Mouse (Mus musculus): ENCODE measurements around the gene Olfr1532-ps1. TPM values are rescaled to one million over a fixed set of nuclear protein-coding genes. Genes with fewer than 3 reads are reported as not detected.
"Not testable (repeated sequence)": the region's sequence is repeated elsewhere in the genome, so short reads cannot be mapped to it uniquely, and the experiment has no call there.

Olfr1532-ps1 gene
- polyA plus RNA-seq (2012; rRNA removed): not detected in 2 replicates

DNA sequence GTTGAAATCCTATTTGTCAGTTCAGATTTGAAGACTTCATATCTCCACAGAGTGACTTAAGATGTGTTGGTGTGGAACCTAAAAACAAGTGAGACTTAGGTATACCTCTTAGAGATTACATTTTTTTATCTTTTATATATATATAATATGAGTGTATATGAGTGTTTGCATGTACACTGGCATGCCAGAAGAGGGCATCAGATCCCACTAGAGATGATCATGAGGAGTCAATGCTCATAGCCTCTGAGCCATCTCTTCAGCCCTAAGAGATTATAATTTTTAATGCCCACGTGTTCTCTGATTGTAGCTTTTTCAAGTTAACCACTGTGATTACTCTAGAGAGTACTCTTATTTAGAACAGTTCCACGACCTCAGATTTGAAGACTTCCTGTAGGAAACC lies at the start of gene Olfr1532-ps1:
Gene Olfr1532-ps1 (plus strand): TSS at position 326 of the 400 bp plus-strand sequence.
- Histone ChIP-seq H3K4me3 (ENCODE audit: extremely low read depth, insufficient read depth, insufficient read length) (no peak within 1 kb of the TSS), H3K27me3 (ENCODE audit: control insufficient read depth, insufficient read depth, low read length) (no peaks in the 10 kb centered on the region), H3K27ac (ENCODE audit: insufficient read depth, low read length) (no peak within 1 kb of the TSS), H3K4me1 (ENCODE audit: control insufficient read depth, insufficient read depth, insufficient read length) (no peaks in the 10 kb centered on the region; the same call in 1 of the 2 replicates), H3K36me3 (ENCODE audit: control insufficient read depth, insufficient read depth, low read length) (no peaks in the 10 kb centered on the region)
- TF ChIP-seq POLR2A (IDR thresholded peaks at IDR 0.05; ENCODE audit: low read depth, low read length): no peak
- no peak for TF ChIP-seq CTCF (IDR thresholded peaks at IDR 0.05; ENCODE audit: extremely low read depth, insufficient read depth, insufficient read length, insufficient replicate concordance)
- DNase-seq (ENCODE audit: low read depth in 1 of 2, low spot score in 2 of 2): no peak
- 34% methylated on average over 2 of the region's 2 CpGs for WGBS

DNA sequence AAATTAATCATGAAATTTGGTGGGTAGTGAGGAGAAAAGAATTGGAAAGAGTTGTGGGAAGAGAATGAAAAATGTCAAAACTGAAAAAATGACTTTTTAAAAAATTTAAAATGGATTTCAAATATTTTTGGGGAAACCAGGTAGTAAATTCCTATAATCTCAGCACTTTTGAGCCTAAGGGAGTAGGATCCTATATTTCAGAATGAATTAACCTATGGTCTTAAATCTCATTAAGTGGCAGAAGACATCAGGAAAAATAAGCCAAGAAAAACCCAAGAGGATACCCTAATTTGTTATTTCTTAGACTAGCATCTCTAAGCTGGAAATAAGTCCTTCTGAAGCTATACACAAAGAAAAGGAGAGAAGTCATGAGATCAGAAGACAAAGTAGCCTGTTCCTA lies 44.9 kb upstream of the Olfr1532-ps1 start, which contains the start of gene Olfr704:
Gene Olfr704 (plus strand): TSS at position 301 of the 400 bp plus-strand sequence.
- TF ChIP-seq CTCF (IDR thresholded peaks at IDR 0.05; ENCODE audit: extremely low read depth, insufficient read depth, insufficient read length, insufficient replicate concordance): no peak
- TF ChIP-seq POLR2A (IDR thresholded peaks at IDR 0.05; ENCODE audit: low read depth, low read length): no peak
- H3K36me3 ChIP-seq (ENCODE audit: control insufficient read depth, insufficient read depth, low read length): no peaks in the 10 kb centered on the region
- DNase-seq (ENCODE audit: low read depth in 1 of 2, low spot score in 2 of 2): no peak
- H3K27ac ChIP-seq (ENCODE audit: insufficient read depth, low read length): no peak within 1 kb of the TSS
- no peak within 1 kb of the TSS for H3K4me3 ChIP-seq (ENCODE audit: extremely low read depth, insufficient read depth, insufficient read length)
- no peaks in the 10 kb centered on the region for H3K27me3 ChIP-seq (ENCODE audit: control insufficient read depth, insufficient read depth, low read length)
- H3K4me1 ChIP-seq (ENCODE audit: control insufficient read depth, insufficient read depth, insufficient read length): no peaks in the 10 kb centered on the region

DNA sequence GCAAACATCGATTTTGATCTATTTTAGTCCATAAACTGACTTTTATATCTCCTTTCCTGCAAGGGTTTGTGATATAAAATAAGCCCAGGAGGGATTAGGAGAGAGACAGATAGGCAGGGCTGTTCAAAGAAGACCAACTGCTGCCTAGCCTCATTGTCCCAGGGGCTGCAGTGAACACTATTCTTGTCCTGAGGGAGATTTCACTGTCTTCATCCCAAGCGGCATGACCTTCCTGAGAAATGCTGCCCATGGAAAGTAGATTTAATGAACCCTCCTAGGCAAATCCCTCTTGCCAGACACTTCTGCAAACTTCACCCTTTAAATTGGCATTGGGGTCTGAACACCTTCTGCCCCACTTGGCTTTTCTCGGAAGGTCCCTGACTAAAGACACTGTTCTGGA lies 31.0 kb upstream of the Olfr1532-ps1 start, which contains the start of gene Olfr705:
Gene Olfr705 (minus strand): TSS at position 101 of the 400 bp plus-strand sequence.
- H3K27ac ChIP-seq (ENCODE audit: insufficient read depth, low read length): no peak within 1 kb of the TSS
- DNase-seq (ENCODE audit: low read depth in 1 of 2, low spot score in 2 of 2): no peak
- no peaks in the 10 kb centered on the region for H3K4me1 ChIP-seq (ENCODE audit: control insufficient read depth, insufficient read depth, insufficient read length)
- H3K27me3 ChIP-seq (ENCODE audit: control insufficient read depth, insufficient read depth, low read length): no peaks in the 10 kb centered on the region
- TF ChIP-seq CTCF (IDR thresholded peaks at IDR 0.05; ENCODE audit: extremely low read depth, insufficient read depth, insufficient read length, insufficient replicate concordance) (no peak), POLR2A (IDR thresholded peaks at IDR 0.05; ENCODE audit: low read depth, low read length) (no peak)
- H3K4me3 ChIP-seq (ENCODE audit: extremely low read depth, insufficient read depth, insufficient read length): no peak within 1 kb of the TSS
- 89% methylated on average over 3 of the region's 3 CpGs for WGBS
- no peaks in the 10 kb centered on the region for H3K36me3 ChIP-seq (ENCODE audit: control insufficient read depth, insufficient read depth, low read length)

DNA sequence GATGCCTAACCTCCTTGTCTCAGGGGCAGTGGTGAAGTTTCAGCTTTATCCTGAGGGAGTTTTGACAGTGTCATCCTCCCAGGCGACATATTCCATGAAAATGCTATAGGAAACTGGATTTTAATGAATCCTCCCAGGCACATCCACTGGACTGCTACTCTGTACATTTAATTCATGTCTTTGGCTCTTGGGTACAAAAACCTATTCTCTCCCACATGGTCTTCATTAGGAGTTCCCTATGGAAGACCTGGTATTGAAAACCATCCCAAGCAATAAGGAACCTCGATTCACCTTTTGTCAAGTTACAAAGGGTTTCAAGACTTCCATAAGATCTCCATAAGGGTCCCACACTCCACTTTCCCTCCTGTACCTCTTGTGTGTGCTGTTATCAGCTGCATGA lies 19.7 kb upstream of the Olfr1532-ps1 start, which contains the start of gene Olfr706:
Gene Olfr706 (minus strand): TSS at position 101 of the 400 bp plus-strand sequence.
- 83% methylated on average over 2 of the region's 2 CpGs for WGBS
- no peak for TF ChIP-seq POLR2A (IDR thresholded peaks at IDR 0.05; ENCODE audit: low read depth, low read length)
- TF ChIP-seq CTCF (IDR thresholded peaks at IDR 0.05; ENCODE audit: extremely low read depth, insufficient read depth, insufficient read length, insufficient replicate concordance): no peak
- DNase-seq (ENCODE audit: low read depth in 1 of 2, low spot score in 2 of 2): no peak
- Histone ChIP-seq H3K27me3 (ENCODE audit: control insufficient read depth, insufficient read depth, low read length) (no peaks in the 10 kb centered on the region), H3K36me3 (ENCODE audit: control insufficient read depth, insufficient read depth, low read length) (no peaks in the 10 kb centered on the region), H3K4me3 (ENCODE audit: extremely low read depth, insufficient read depth, insufficient read length) (no peak within 1 kb of the TSS), H3K27ac (ENCODE audit: insufficient read depth, low read length) (no peak within 1 kb of the TSS), H3K4me1 (ENCODE audit: control insufficient read depth, insufficient read depth, insufficient read length) (no peaks in the 10 kb centered on the region)

DNA sequence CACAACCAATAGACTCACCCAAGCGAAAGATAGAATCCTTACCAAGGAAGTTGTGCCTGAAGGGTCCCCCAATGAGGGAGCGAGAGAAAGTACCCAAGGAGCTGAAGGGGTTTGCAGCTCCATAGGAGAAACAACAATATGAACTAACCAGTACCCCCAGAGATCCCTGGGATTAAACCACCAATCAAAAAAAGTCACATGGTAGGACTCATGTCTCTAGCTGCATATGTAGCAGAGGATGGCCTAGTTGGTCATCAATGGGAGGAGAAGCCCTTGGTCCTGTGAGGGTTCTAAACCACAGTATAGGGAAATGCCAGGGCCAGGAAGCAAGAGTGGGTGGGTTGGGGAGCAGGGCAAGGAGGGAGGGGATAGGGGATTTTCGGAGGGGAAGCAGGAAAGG lies 6.7 kb upstream of the Olfr1532-ps1 start, which contains the start of gene Olfr707:
Gene Olfr707 (minus strand): TSS at position 101 of the 400 bp plus-strand sequence.
- H3K36me3 ChIP-seq (ENCODE audit: control insufficient read depth, insufficient read depth, low read length); H3K27me3 ChIP-seq (ENCODE audit: control insufficient read depth, insufficient read depth, low read length); H3K4me1 ChIP-seq (ENCODE audit: control insufficient read depth, insufficient read depth, insufficient read length); DNase-seq (ENCODE audit: low read depth in 1 of 2, low spot score in 2 of 2); H3K4me3 ChIP-seq (ENCODE audit: extremely low read depth, insufficient read depth, insufficient read length); H3K27ac ChIP-seq (ENCODE audit: insufficient read depth, low read length): not testable (repeated sequence)
- 87% methylated on average over 3 of the region's 3 CpGs for WGBS

DNA sequence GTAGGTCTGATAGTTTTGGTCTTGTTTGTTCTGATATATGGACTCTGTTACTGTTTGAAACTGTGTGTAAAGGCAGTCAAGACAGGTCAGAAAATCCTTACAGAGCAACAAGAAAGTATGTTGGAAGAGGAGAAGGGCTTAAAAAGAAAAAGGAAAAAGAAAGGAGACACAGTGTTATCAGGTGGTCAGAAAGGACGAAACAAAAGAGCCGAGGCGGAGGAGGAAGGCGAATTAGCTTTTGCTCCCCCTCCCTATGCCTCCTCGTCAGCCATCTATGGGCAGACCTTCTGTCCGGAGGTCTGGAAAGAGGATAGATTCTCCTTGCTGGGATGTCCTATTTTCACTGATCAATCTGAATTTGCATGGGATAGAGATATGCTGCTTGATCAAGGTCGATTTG lies 13.2 kb downstream of the Olfr1532-ps1 start:
- H3K4me3 ChIP-seq (ENCODE audit: extremely low read depth, insufficient read depth, insufficient read length); H3K27me3 ChIP-seq (ENCODE audit: control insufficient read depth, insufficient read depth, low read length); H3K4me1 ChIP-seq (ENCODE audit: control insufficient read depth, insufficient read depth, insufficient read length); H3K27ac ChIP-seq (ENCODE audit: insufficient read depth, low read length); H3K36me3 ChIP-seq (ENCODE audit: control insufficient read depth, insufficient read depth, low read length): not testable (repeated sequence)
- WGBS: 86% methylated on average over 5 of the region's 7 CpGs
- DNase-seq (ENCODE audit: low read depth in 1 of 2, low spot score in 2 of 2): peak in 1 of 2 experiments; percentile 4

DNA sequence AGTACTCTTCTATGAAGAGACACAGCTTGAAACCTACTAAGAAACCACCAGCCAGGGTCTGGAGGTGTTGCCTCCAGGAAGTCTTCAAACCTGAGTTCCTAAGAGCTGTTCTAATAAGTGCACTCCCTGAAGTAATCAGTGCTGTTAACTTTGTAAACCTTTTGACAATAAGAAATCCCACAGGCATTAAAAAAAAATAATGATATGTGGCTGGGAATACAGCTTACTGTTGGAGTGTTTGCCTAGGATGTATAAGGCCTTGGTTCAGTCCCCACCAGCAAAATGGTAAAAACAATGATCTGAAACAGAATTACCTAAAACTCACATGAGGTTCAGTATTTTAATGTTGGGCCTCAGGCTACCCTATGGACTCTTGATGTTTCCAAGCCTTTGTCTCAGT lies 24.3 kb downstream of the Olfr1532-ps1 start, which contains the start of gene Olfr709-ps1:
Gene Olfr709-ps1 (minus strand): TSS at position 101 of the 400 bp plus-strand sequence.
- Histone ChIP-seq H3K36me3 (ENCODE audit: control insufficient read depth, insufficient read depth, low read length) (no peaks in the 10 kb centered on the region), H3K4me1 (ENCODE audit: control insufficient read depth, insufficient read depth, insufficient read length) (no peaks in the 10 kb centered on the region), H3K4me3 (ENCODE audit: extremely low read depth, insufficient read depth, insufficient read length) (no peak within 1 kb of the TSS), H3K27me3 (ENCODE audit: control insufficient read depth, insufficient read depth, low read length) (no peaks in the 10 kb centered on the region), H3K27ac (ENCODE audit: insufficient read depth, low read length) (no peak within 1 kb of the TSS)
- no peak for DNase-seq (ENCODE audit: low read depth in 1 of 2, low spot score in 2 of 2)
- TF ChIP-seq POLR2A (IDR thresholded peaks at IDR 0.05; ENCODE audit: low read depth, low read length): no peak
- no peak for TF ChIP-seq CTCF (IDR thresholded peaks at IDR 0.05; ENCODE audit: extremely low read depth, insufficient read depth, insufficient read length, insufficient replicate concordance)
